ENCODE assay signal across 16 mouse cellular contexts in genomic region chr14:54597084-54597483, GRCm38 (mm10). TPM values are rescaled to one million over a fixed set of nuclear protein-coding genes. Genes with fewer than 3 reads are reported as not detected.
DNase-seq lines count a peak whose midpoint lies in the region; ATAC-seq and TF ChIP-seq lines count a peak whose summit lies in the region.
"Had no signal": no experiment of that assay in that cellular context is flagged by ENCODE, and none has a peak within 500 bp of the region (broad histone marks: within the 10 kb centered on the region; RNA-seq: fewer than 3 reads in every experiment).

No protein-coding gene starts in this region.

- H3K27ac ChIP-seq in kidney, adult 2 months (ENCODE audit: insufficient read depth, low read depth, low read length): no peak overlapping the region
- no peak overlapping the region for H3K27ac ChIP-seq in thymus, adult 2 months (ENCODE audit: control insufficient read depth, insufficient read depth, low read length)
- no peak overlapping the region for H3K27ac ChIP-seq in bone marrow macrophage, adult 2 months (ENCODE audit: insufficient read depth, low read depth, low read length)
- no peak overlapping the region for H3K27ac ChIP-seq in small intestine, adult 2 months (ENCODE audit: insufficient read depth, low read depth, low read length)
- no peak overlapping the region for H3K27ac ChIP-seq in hindbrain, embryonic 16.5 days (ENCODE audit: low read depth, low read length)
- H3K27ac ChIP-seq: limb, embryonic 13.5 days had no signal

- TF ChIP-seq POLR2A in kidney, adult 2 months (IDR thresholded peaks at IDR 0.05; ENCODE audit: low read depth, low read length): no peak
- no peak for TF ChIP-seq POLR2A in thymus, adult 2 months (IDR thresholded peaks at IDR 0.05; ENCODE audit: control insufficient read depth, extremely low read depth, insufficient read depth, low read length, poor library complexity)
- TF ChIP-seq POLR2A in bone marrow macrophage, adult 2 months (IDR thresholded peaks at IDR 0.05; ENCODE audit: borderline replicate concordance, low read depth, low read length): no peak
- TF ChIP-seq POLR2A in small intestine, adult 2 months (IDR thresholded peaks at IDR 0.05; ENCODE audit: low read depth, low read length): no peak

- TF ChIP-seq CTCF in kidney, adult 2 months (conservative IDR thresholded peaks at IDR 0.05; ENCODE audit: insufficient read depth, insufficient read length, low read depth, low read length): peak; percentile 83
- TF ChIP-seq CTCF in thymus, adult 2 months (IDR thresholded peaks at IDR 0.05; ENCODE audit: borderline replicate concordance, control insufficient read depth, extremely low read depth, insufficient read depth, low read length, poor library complexity): peak; percentile 62; the same call in 1 of the 2 replicates
- peak; percentile 93 for TF ChIP-seq CTCF in bone marrow macrophage, adult 2 months (IDR thresholded peaks at IDR 0.05; ENCODE audit: low read depth, low read length)
- TF ChIP-seq CTCF in small intestine, adult 2 months (IDR thresholded peaks at IDR 0.05; ENCODE audit: extremely low read depth, insufficient read length, insufficient replicate concordance, low read depth, low read length): peak; percentile 63; the same call in 1 of the 2 replicates

- 78% methylated on average over 7 of the region's 7 CpGs for WGBS in kidney, adult 2 months
- 86% methylated on average over 7 of the region's 7 CpGs for WGBS in thymus, adult 2 months
- 84% methylated on average over 7 of the region's 7 CpGs for WGBS in small intestine, adult 2 months
- WGBS in hindbrain, embryonic 16.5 days: 79% methylated on average over 7 of the region's 7 CpGs

- ATAC-seq in hindbrain, embryonic 16.5 days: no peak

- H3K27me3 ChIP-seq in kidney, adult 2 months (replicated peaks; ENCODE audit: control insufficient read depth, insufficient read depth, low read length): no peaks in the 10 kb centered on the region
- H3K27me3 ChIP-seq in thymus, adult 2 months (ENCODE audit: control insufficient read depth, insufficient read depth, low read length): no peaks in the 10 kb centered on the region
- H3K27me3 ChIP-seq in small intestine, adult 2 months (ENCODE audit: control insufficient read depth, insufficient read depth, low read length): no peaks in the 10 kb centered on the region
- H3K27me3 ChIP-seq in hindbrain, embryonic 16.5 days (replicated peaks; ENCODE audit: control insufficient read depth, insufficient read depth, low read length): no peaks in the 10 kb centered on the region
- H3K27me3 ChIP-seq: limb, embryonic 13.5 days; megakaryocyte, embryonic 14.5 days had no signal

- no peak for DNase-seq in kidney, adult 2 months
- DNase-seq in kidney, adult 9 months: no peak
- DNase-seq in thymus, adult 2 months: peak; percentile 14
- no peak for DNase-seq in thymus, postnatal 36 days
- DNase-seq in ovary, adult 18-20 months (ENCODE audit: low spot score): no peak
- DNase-seq: adrenal gland, adult 8-10 months; cerebellum, adult 18-20 months; gastrocnemius, postnatal 10 days; kidney, adult 8-10 months; spleen, adult 18-20 months had no signal

- H3K36me3 ChIP-seq in kidney, adult 2 months (ENCODE audit: control insufficient read depth, insufficient read depth, low read length): no peaks in the 10 kb centered on the region
- H3K36me3 ChIP-seq in thymus, adult 2 months (ENCODE audit: control insufficient read depth, insufficient read depth, low read length): no peaks in the 10 kb centered on the region
- H3K36me3 ChIP-seq in small intestine, adult 2 months (ENCODE audit: control insufficient read depth, insufficient read depth, low read length): peaks cover 4% of the 10 kb centered on the region
- no peaks in the 10 kb centered on the region; the same call in 1 of the 2 replicates for H3K36me3 ChIP-seq in hindbrain, embryonic 16.5 days (ENCODE audit: control insufficient read depth, insufficient read depth, low read length)

- H3K9ac ChIP-seq in hindbrain, embryonic 16.5 days (ENCODE audit: low read depth, low read length): no peak overlapping the region
- H3K9ac ChIP-seq: limb, embryonic 13.5 days had no signal

- no peak overlapping the region for H3K4me3 ChIP-seq in kidney, adult 2 months (ENCODE audit: insufficient read depth, low read depth, low read length)
- H3K4me3 ChIP-seq in thymus, adult 2 months (ENCODE audit: control insufficient read depth, insufficient read depth, low read length): no peak overlapping the region
- no peak overlapping the region for H3K4me3 ChIP-seq in bone marrow macrophage, adult 2 months (ENCODE audit: insufficient read depth, low read length)
- no peak overlapping the region for H3K4me3 ChIP-seq in small intestine, adult 2 months (ENCODE audit: low read depth, low read length)
- H3K4me3 ChIP-seq in hindbrain, embryonic 16.5 days (ENCODE audit: low read length): no peak overlapping the region
- H3K4me3 ChIP-seq: limb, embryonic 13.5 days; megakaryocyte, embryonic 14.5 days had no signal

- peaks cover 6% of the 10 kb centered on the region; the same call in 1 of the 2 replicates for H3K4me1 ChIP-seq in kidney, adult 2 months (ENCODE audit: control insufficient read depth, insufficient read depth, low read length)
- no peaks in the 10 kb centered on the region for H3K4me1 ChIP-seq in thymus, adult 2 months (replicated peaks; ENCODE audit: control insufficient read depth, insufficient read depth, low read length)
- peaks cover under 1% of the 10 kb centered on the region for H3K4me1 ChIP-seq in bone marrow macrophage, adult 2 months (ENCODE audit: control insufficient read depth, insufficient read depth, low read length)
- H3K4me1 ChIP-seq in small intestine, adult 2 months (ENCODE audit: control insufficient read depth, insufficient read depth, insufficient read length, low read length): no peaks in the 10 kb centered on the region
- H3K4me1 ChIP-seq in hindbrain, embryonic 16.5 days (ENCODE audit: control insufficient read depth, insufficient read depth, low read depth, low read length): peaks cover 7% of the 10 kb centered on the region

- H3K4me2 ChIP-seq in hindbrain, embryonic 16.5 days (ENCODE audit: low read length): no peak overlapping the region
- H3K4me2 ChIP-seq: limb, embryonic 13.5 days had no signal

- no peaks in the 10 kb centered on the region for H3K9me3 ChIP-seq in hindbrain, embryonic 16.5 days (ENCODE audit: control insufficient read depth, low read length)
- H3K9me3 ChIP-seq: limb, embryonic 13.5 days; megakaryocyte, embryonic 14.5 days had no signal

RNA-seq across cellular contexts. Expression of gene 4931414P19Rik, which starts 8.7 kb away (rescaled TPM):
- 6.5 and 8.1 TPM in 2 replicates for polyA plus RNA-seq in kidney, adult 2 months (2012; rRNA removed)
- 8.7 and 9.8 TPM in 2 replicates for polyA plus RNA-seq in thymus, adult 2 months (2012; rRNA removed)
- 4.1 and 8.3 TPM in 2 replicates for polyA plus RNA-seq in bone marrow macrophage, adult 2 months (2012; ENCODE audit: insufficient read depth, insufficient read length, missing spikeins)
- polyA plus RNA-seq in small intestine, adult 2 months (2012; rRNA removed): 2.3 and 5.6 TPM in 2 replicates
- 5.4 and 5.5 TPM in 2 replicates for polyA plus RNA-seq in hindbrain, embryonic 16.5 days (2015; fragmentation: Nextera tagmentation; extraction: Ambion mirVana)

RNA-seq across cellular contexts. Expression of gene Ajuba, which starts 19.7 kb away (rescaled TPM):
- 32.4 and 33.9 TPM in 2 replicates for polyA plus RNA-seq in kidney, adult 2 months (2012; rRNA removed)
- polyA plus RNA-seq in thymus, adult 2 months (2012; rRNA removed): 13.9 and 17.6 TPM in 2 replicates
- polyA plus RNA-seq in bone marrow macrophage, adult 2 months (2012; ENCODE audit: insufficient read depth, insufficient read length, missing spikeins): 0.84 and 0.91 TPM in 2 replicates
- 2.6 and 3.0 TPM in 2 replicates for polyA plus RNA-seq in small intestine, adult 2 months (2012; rRNA removed)
- 4.7 and 6.0 TPM in 2 replicates for polyA plus RNA-seq in hindbrain, embryonic 16.5 days (2015; fragmentation: Nextera tagmentation; extraction: Ambion mirVana)

RNA-seq across cellular contexts. Expression of gene Psmb5, which starts 20.7 kb away (rescaled TPM):
- polyA plus RNA-seq in kidney, adult 2 months (2012; rRNA removed): 244 and 276 TPM in 2 replicates
- 239 and 266 TPM in 2 replicates for polyA plus RNA-seq in thymus, adult 2 months (2012; rRNA removed)
- 99.1 and 108 TPM in 2 replicates for polyA plus RNA-seq in bone marrow macrophage, adult 2 months (2012; ENCODE audit: insufficient read depth, insufficient read length, missing spikeins)
- 122 and 160 TPM in 2 replicates for polyA plus RNA-seq in small intestine, adult 2 months (2012; rRNA removed)
- 445 and 467 TPM in 2 replicates for polyA plus RNA-seq in hindbrain, embryonic 16.5 days (2015; fragmentation: Nextera tagmentation; extraction: Ambion mirVana)

RNA-seq across cellular contexts. Expression of gene Psmb11, which starts 24.1 kb away (rescaled TPM):
- not detected in 2 replicates for polyA plus RNA-seq in kidney, adult 2 months (2012; rRNA removed)
- polyA plus RNA-seq in thymus, adult 2 months (2012; rRNA removed): 67.6 and 92.4 TPM in 2 replicates
- polyA plus RNA-seq in bone marrow macrophage, adult 2 months (2012; ENCODE audit: insufficient read depth, insufficient read length, missing spikeins): not detected in 2 replicates
- not detected in 2 replicates for polyA plus RNA-seq in small intestine, adult 2 months (2012; rRNA removed)
- polyA plus RNA-seq in hindbrain, embryonic 16.5 days (2015; fragmentation: Nextera tagmentation; extraction: Ambion mirVana): 0.16 and 0.37 TPM in 2 replicates
- polyA plus RNA-seq: forebrain, embryonic 11.5 days had no signal

RNA-seq across cellular contexts. Expression of gene Haus4, which starts 42.7 kb away (rescaled TPM):
- polyA plus RNA-seq in kidney, adult 2 months (2012; rRNA removed): 9.6 and 10.0 TPM in 2 replicates
- polyA plus RNA-seq in thymus, adult 2 months (2012; rRNA removed): 47.2 and 61.5 TPM in 2 replicates
- 29.3 and 31.9 TPM in 2 replicates for polyA plus RNA-seq in bone marrow macrophage, adult 2 months (2012; ENCODE audit: insufficient read depth, insufficient read length, missing spikeins)
- polyA plus RNA-seq in small intestine, adult 2 months (2012; rRNA removed): 4.7 and 11.8 TPM in 2 replicates
- polyA plus RNA-seq in hindbrain, embryonic 16.5 days (2015; fragmentation: Nextera tagmentation; extraction: Ambion mirVana): 19.4 and 20.7 TPM in 2 replicates
